Mouse (Mus musculus) lung, adult 2 months (tissue): ENCODE measurements at regions not wholly inside any gene's neighbourhood (a gene's known extent, or its start where the extent isn't known, plus 50 kb on each side); places are given as distances from the start of the nearest gene placed in this dataset.

Source experiments
- DNase-seq: peaks from one replicate; pipeline ENCODE4 v3.0.0; 2022
- H3K4me1 ChIP-seq: fragments of 200-500 bp; 2 replicates; pipeline ENCODE4 v1.6.1; 2011; ENCODE audit warnings: low read length; ENCODE audit not compliant: control insufficient read depth, insufficient read depth
- H3K4me3 ChIP-seq: fragments of 200-500 bp; replicated peaks from 2 replicates; pipeline ENCODE3; 2011; ENCODE audit warnings: low read depth, mild to moderate bottlenecking, control low read depth, low read length; ENCODE audit errors: extremely low read depth
- CTCF ChIP-seq: fragments of 200-500 bp; IDR thresholded peaks from 2 replicates; pipeline ENCODE4 v1.5.1; 2011; ENCODE audit warnings: mild to moderate bottlenecking, low read length, control low read depth; ENCODE audit not compliant: insufficient read depth
- POLR2A ChIP-seq: fragments of 200-500 bp; IDR thresholded peaks from 2 replicates; pipeline ENCODE4 v1.6.1; 2011; ENCODE audit warnings: low read depth, mild to moderate bottlenecking, control low read depth, low read length, borderline replicate concordance; ENCODE audit errors: extremely low read depth
- WGBS: fragments of 180-500 bp; shearing (Covaris S2); methylation state at CpG from one replicate; pipeline ENCODE4 v1.1.7; 2018; 5-methylcytosine and 5-hydroxymethylcytosine counted together

GRCm38 (mm10) chr2:103205046-103205445, 98.0 kb downstream of the Ehf start:
- Histone ChIP-seq H3K4me1 (no peaks in the 10 kb centered on the region), H3K4me3 (no peak overlapping the region)
- DNase-seq, result no peak
- no peak for TF ChIP-seq CTCF
- no peak for TF ChIP-seq POLR2A
- WGBS, result 86% methylated on average over 8 of the region's 8 CpGs

GRCm38 (mm10) chr2:103208370-103208769, 94.7 kb downstream of the Ehf start:
- no peak overlapping the region for H3K4me3 ChIP-seq
- no peaks in the 10 kb centered on the region for H3K4me1 ChIP-seq
- no peak for DNase-seq
- 94% methylated on average over 5 of the region's 5 CpGs for WGBS
- TF ChIP-seq CTCF (no peak), POLR2A (no peak)

- 71% methylated on average over 2 of the region's 2 CpGs for WGBS
- no peak for DNase-seq
- no peak for TF ChIP-seq CTCF
- TF ChIP-seq POLR2A, result no peak
- Histone ChIP-seq H3K4me3 (no peak overlapping the region), H3K4me1 (no peaks in the 10 kb centered on the region)
Observed at GRCm38 (mm10) chr2:103209056-103209455, 94.0 kb downstream of the Ehf start.

- TF ChIP-seq CTCF (no peak), POLR2A (no peak)
- no peak overlapping the region for H3K4me3 ChIP-seq
- peak; percentile 74 for DNase-seq
- no peaks in the 10 kb centered on the region for H3K4me1 ChIP-seq
- 61% methylated on average over 6 of the region's 6 CpGs for WGBS
Observed at GRCm38 (mm10) chr2:103209512-103209981, 93.5 kb downstream of the Ehf start.

GRCm38 (mm10) chr2:103211179-103211578, 91.9 kb downstream of the Ehf start:
- Histone ChIP-seq H3K4me3 (no peak overlapping the region), H3K4me1 (no peaks in the 10 kb centered on the region)
- DNase-seq, result no peak
- TF ChIP-seq CTCF (no peak), POLR2A (no peak)
- 70% methylated on average over 3 of the region's 3 CpGs for WGBS
